Mouse (Mus musculus) ES-E14 (cell line): ENCODE data around the gene Syt8.

ENCODE experiments used
- CHD2 ChIP-seq: IDR thresholded peaks from 2 replicates; pipeline ENCODE4 v1.6.1; 2014; ENCODE audit warnings: mild to moderate bottlenecking, low read depth, low read length, inconsistent platforms
- HCFC1 ChIP-seq: IDR thresholded peaks from 2 replicates; pipeline ENCODE4 v1.6.1; 2012; ENCODE audit warnings: low read length, inconsistent platforms, borderline replicate concordance; ENCODE audit not compliant: insufficient read depth
- MAFK ChIP-seq: IDR thresholded peaks from 2 replicates; pipeline ENCODE4 v1.6.1; 2014; ENCODE audit warnings: mild to moderate bottlenecking, low read depth, low read length, inconsistent platforms; ENCODE audit not compliant: insufficient read depth
- ZC3H11A ChIP-seq: IDR thresholded peaks from 2 replicates; pipeline ENCODE4 v1.6.1; 2012; ENCODE audit warnings: low read depth, mild to moderate bottlenecking, inconsistent platforms, low read length, borderline replicate concordance
- ZNF384 ChIP-seq: IDR thresholded peaks from 2 replicates; pipeline ENCODE4 v1.6.1; 2012; ENCODE audit warnings: low read depth, low read length, inconsistent platforms

GRCm38 (mm10) chr7:142386621-142387201, 47.9 kb upstream of the Syt8 start:
- TF ChIP-seq HCFC1, result no peak
- no peak for TF ChIP-seq ZNF384
- TF ChIP-seq MAFK, result no peak
- no peak for TF ChIP-seq CHD2
- TF ChIP-seq ZC3H11A, result no peak
